Comparison of ENCODE assay signal across 12 mouse cellular contexts in genomic region chr11:54884197-54884828, GRCm38 (mm10). TPM values are rescaled to one million over a fixed set of nuclear protein-coding genes. Genes with fewer than 3 reads are reported as not detected.
DNase-seq lines count a peak whose midpoint lies in the region; ATAC-seq and TF ChIP-seq lines count a peak whose summit lies in the region.
"Had no signal": no experiment of that assay in that cellular context is flagged by ENCODE, and none has a peak within 500 bp of the region (broad histone marks: within the 10 kb centered on the region; RNA-seq: fewer than 3 reads in every experiment).

No protein-coding gene starts in this region.

- no peak for ATAC-seq in kidney, embryonic 16.5 days (ENCODE audit: low FRiP score, low TSS enrichment)
- peak; percentile 52 for ATAC-seq in G1E (ENCODE audit: extremely low read depth, insufficient number of reproducible peaks, low FRiP score, poor library complexity, severe bottlenecking)

- TF ChIP-seq CTCF in G1E (IDR thresholded peaks at IDR 0.05; ENCODE audit: low read depth, low read length) = no peak

- H3K4me3 ChIP-seq in kidney, embryonic 16.5 days (ENCODE audit: low read length) = no peak overlapping the region
- H3K4me3 ChIP-seq in G1E (ENCODE audit: low read depth, low read length) (no peak overlapping the region), macrophage (ENCODE audit: inconsistent target) (no peak overlapping the region)
- H3K4me3 ChIP-seq in embryonic facial prominence, embryonic 10.5 days = no peak overlapping the region
- H3K4me3 ChIP-seq: erythroblast, embryonic 14.5 days had no signal

- no peaks in the 10 kb centered on the region for H3K36me3 ChIP-seq in kidney, embryonic 16.5 days (ENCODE audit: insufficient read depth, low read length)
- no peaks in the 10 kb centered on the region for H3K36me3 ChIP-seq in G1E (replicated peaks)
- H3K36me3 ChIP-seq in embryonic facial prominence, embryonic 10.5 days (replicated peaks) = no peaks in the 10 kb centered on the region
- H3K36me3 ChIP-seq in macrophage (ENCODE audit: inconsistent target) = no peaks in the 10 kb centered on the region

- DNase-seq in kidney, postnatal 14 days = no peak
- DNase-seq in G1E (ENCODE audit: low spot score) = no peak
- no peak for DNase-seq in embryonic facial prominence, embryonic 10.5 days (ENCODE audit: low spot score)
- no peak for DNase-seq in T-cell, adult 2 months (ENCODE audit: low spot score)
- DNase-seq in adrenal gland, postnatal 36 days = no peak
- no peak for DNase-seq in ovary, postnatal 14 days (ENCODE audit: low spot score)
- DNase-seq: cerebellum, adult 18-20 months; right cerebral cortex, postnatal 4 days had no signal

- H3K27ac ChIP-seq in kidney, embryonic 16.5 days (ENCODE audit: low read length) = peak overlapping the region; percentile 77
- H3K27ac ChIP-seq in embryonic facial prominence, embryonic 10.5 days (replicated peaks) = peak overlapping the region; percentile 26; the same call in 1 of the 2 replicates
- H3K27ac ChIP-seq in macrophage = peak overlapping the region; percentile 100

- H3K9me3 ChIP-seq in kidney, embryonic 16.5 days (ENCODE audit: low read length) = no peaks in the 10 kb centered on the region
- H3K9me3 ChIP-seq in G1E (replicated peaks) = no peaks in the 10 kb centered on the region
- no peaks in the 10 kb centered on the region for H3K9me3 ChIP-seq in embryonic facial prominence, embryonic 10.5 days

- H3K4me2 ChIP-seq in kidney, embryonic 16.5 days (replicated peaks; ENCODE audit: low read depth, low read length) = no peak overlapping the region

- no peak overlapping the region for H3K9ac ChIP-seq in kidney, embryonic 16.5 days (replicated peaks; ENCODE audit: low read length)

- no peaks in the 10 kb centered on the region for H3K27me3 ChIP-seq in kidney, embryonic 16.5 days (ENCODE audit: insufficient read depth, low read length)
- H3K27me3 ChIP-seq in G1E (ENCODE audit: insufficient read depth, low read length) = peaks cover 12% of the 10 kb centered on the region
- H3K27me3 ChIP-seq in embryonic facial prominence, embryonic 10.5 days (replicated peaks; ENCODE audit: low read depth, poor library complexity, severe bottlenecking) = no peaks in the 10 kb centered on the region

- no peaks in the 10 kb centered on the region for H3K79me2 ChIP-seq in macrophage (ENCODE audit: inconsistent target)

- 69% methylated on average over 5 of the region's 5 CpGs for WGBS in kidney, embryonic 16.5 days
- 68% methylated on average over 5 of the region's 5 CpGs for WGBS in embryonic facial prominence, embryonic 10.5 days
- 24% methylated on average over 5 of the region's 5 CpGs for WGBS in macrophage (ENCODE audit: missing documents)

- peaks cover 35% of the 10 kb centered on the region for H3K4me1 ChIP-seq in kidney, embryonic 16.5 days (ENCODE audit: insufficient read depth, low read length)
- H3K4me1 ChIP-seq in G1E (ENCODE audit: insufficient read depth, low read depth, low read length) = peaks cover 25% of the 10 kb centered on the region
- H3K4me1 ChIP-seq in embryonic facial prominence, embryonic 10.5 days = peaks cover 24% of the 10 kb centered on the region

RNA-seq across cellular contexts. Expression of gene Gpx3, which starts 17.9 kb away (rescaled TPM):
- 262 and 297 TPM in 2 replicates for polyA plus RNA-seq in kidney, embryonic 16.5 days (2015; fragmentation: Nextera tagmentation; extraction: Ambion mirVana)
- not detected in 2 replicates for total RNA-seq in G1E (2014; fragmentation: Nextera tagmentation)
- total RNA-seq in G1E (2017) = not detected in 2 replicates
- not detected in 2 replicates for polyA plus RNA-seq in G1E (2012)
- 72.8 and 90.1 TPM in 2 replicates for polyA plus RNA-seq in embryonic facial prominence, embryonic 10.5 days (2016; fragmentation: Nextera tagmentation; extraction: Ambion mirVana)
- 1 to 10 TPM in 17 of 26 experiments, under 1 TPM in 3, not detected in 6; 0.59 to 10.0 (median 2.2) TPM for total RNA-seq in macrophage (2018; cell fraction: chromatin; rRNA removed)
- 100 to 1,000 TPM in 16 of 26 experiments, 10 to 100 TPM in 10; 81.5 to 363 (median 177) TPM for total RNA-seq in macrophage (2018; cell fraction: cytosol; rRNA removed)
- 100 to 1,000 TPM in 1 of 26 experiments, 10 to 100 TPM in 25; 22.4 to 113 (median 50.5) TPM for total RNA-seq in macrophage (2018; cell fraction: nucleus; rRNA removed)
- 191 to 766 TPM (median 446 TPM) in 3 replicates for polyA plus RNA-seq in macrophage (2018)
- total RNA-seq in adrenal gland, postnatal 36 days (2021) = 100 to 1,000 TPM; 262 to 383 TPM
- total RNA-seq: hematopoietic stem cell, adult 5-6 weeks had no signal

RNA-seq across cellular contexts. Expression of gene Hint1, which starts 18.1 kb away (rescaled TPM):
- polyA plus RNA-seq in kidney, embryonic 16.5 days (2015; fragmentation: Nextera tagmentation; extraction: Ambion mirVana) = 540 and 595 TPM in 2 replicates
- total RNA-seq in G1E (2014; fragmentation: Nextera tagmentation) (132 and 141 TPM in 2 replicates), G1E (2017) (406 and 564 TPM in 2 replicates)
- polyA plus RNA-seq in G1E (2012) (1,038 and 1,134 TPM in 2 replicates), macrophage (2018) (231 to 631 TPM (median 515 TPM) in 3 replicates)
- polyA plus RNA-seq in embryonic facial prominence, embryonic 10.5 days (2016; fragmentation: Nextera tagmentation; extraction: Ambion mirVana) = 643 and 644 TPM in 2 replicates
- total RNA-seq in macrophage (2018; cell fraction: chromatin; rRNA removed) = 10 to 100 TPM in 23 of 26 experiments, 1 to 10 TPM in 3; 8.1 to 84.4 (median 24.2) TPM
- total RNA-seq in macrophage (2018; cell fraction: cytosol; rRNA removed) = 100 to 1,000 TPM; 354 to 532 (median 434) TPM
- 100 to 1,000 TPM in 15 of 26 experiments, 10 to 100 TPM in 11; 45.3 to 183 (median 105) TPM for total RNA-seq in macrophage (2018; cell fraction: nucleus; rRNA removed)
- total RNA-seq in adrenal gland, postnatal 36 days (2021) = 100 to 1,000 TPM; 331 to 395 TPM

RNA-seq across cellular contexts. Expression of gene Lyrm7, which starts 23.6 kb away (rescaled TPM):
- polyA plus RNA-seq in kidney, embryonic 16.5 days (2015; fragmentation: Nextera tagmentation; extraction: Ambion mirVana) = 6.3 and 9.2 TPM in 2 replicates
- total RNA-seq in G1E (2014; fragmentation: Nextera tagmentation) (8.3 and 9.9 TPM in 2 replicates), G1E (2017) (0.23 and 2.5 TPM in 2 replicates)
- polyA plus RNA-seq in G1E (2012) (0.21 and 0.51 TPM in 2 replicates), macrophage (2018) (0.29 to 3.3 TPM (median 1.0 TPM) in 3 replicates)
- polyA plus RNA-seq in embryonic facial prominence, embryonic 10.5 days (2016; fragmentation: Nextera tagmentation; extraction: Ambion mirVana) = 6.7 and 6.9 TPM in 2 replicates
- 1 to 10 TPM in 17 of 26 experiments, under 1 TPM in 4, not detected in 5; 0.52 to 7.9 (median 2.6) TPM for total RNA-seq in macrophage (2018; cell fraction: chromatin; rRNA removed)
- 1 to 10 TPM in 8 of 26 experiments, under 1 TPM in 18; 0.29 to 2.3 (median 0.84) TPM for total RNA-seq in macrophage (2018; cell fraction: cytosol; rRNA removed)
- total RNA-seq in macrophage (2018; cell fraction: nucleus; rRNA removed) = 1 to 10 TPM in 14 of 26 experiments, under 1 TPM in 7, not detected in 5; 0.36 to 8.8 (median 1.4) TPM
- total RNA-seq in adrenal gland, postnatal 36 days (2021) = 10 to 100 TPM; 10.8 to 11.6 TPM
- polyA plus RNA-seq: erythroblast, embryonic 14.5 days had no signal

Comparison
In these comparisons a context has a peak if more than half of its experiments do, and no peak if none do; other contexts are left out.
1. H3K27ac ChIP-seq: peak in every context shown above with its lines; median percentile 100 in macrophage; 77 in kidney, embryonic 16.5 days; 26 in embryonic facial prominence, embryonic 10.5 days.
2. RNA of gene Gpx3, which starts 17.9 kb away (polyA plus RNA-seq): 191 to 766 TPM in macrophage, 262 to 297 TPM in kidney, embryonic 16.5 days and 72.8 to 90.1 TPM in embryonic facial prominence, embryonic 10.5 days; not detected in G1E; every median in the first group is over 10 times any median in the second.